Mouse (Mus musculus) liver, embryonic 12.5 days (tissue): ENCODE measurements around the gene BC067074. TPM values are rescaled to one million over a fixed set of nuclear protein-coding genes. Genes with fewer than 3 reads are reported as not detected.

Experiments used
- ATAC-seq: fragments of 200-750 bp; cut with Nextera tagmentation; 2 replicates; pipeline ENCODE4 v1.8.0; 2017; ENCODE audit warnings: moderate number of reproducible peaks, mild to moderate bottlenecking, moderate library complexity
- H3K27ac ChIP-seq: fragments of 300-500 bp; sonication (generic); 2 replicates; pipeline ENCODE4 v1.5.1; 2016; ENCODE audit warnings: mild to moderate bottlenecking
- H3K27me3 ChIP-seq: fragments of 300-500 bp; sonication (generic); replicated peaks from 2 replicates; pipeline ENCODE4 v1.6.1; 2016; ENCODE audit warnings: mild to moderate bottlenecking, moderate library complexity
- H3K36me3 ChIP-seq: fragments of 300-500 bp; sonication (generic); 2 replicates; pipeline ENCODE4 v1.6.1; 2016; ENCODE audit warnings: mild to moderate bottlenecking, moderate library complexity
- H3K4me1 ChIP-seq: fragments of 300-500 bp; sonication (generic); 2 replicates; pipeline ENCODE4 v1.6.1; 2016
- H3K4me2 ChIP-seq: fragments of 300-500 bp; sonication (generic); 2 replicates; pipeline ENCODE4 v1.6.1; 2016; ENCODE audit warnings: mild to moderate bottlenecking, moderate library complexity
- H3K4me3 ChIP-seq: fragments of 300-500 bp; sonication (generic); 2 replicates; pipeline ENCODE4 v1.5.1; 2016; ENCODE audit warnings: mild to moderate bottlenecking, moderate library complexity
- H3K9ac ChIP-seq: fragments of 300-500 bp; sonication (generic); 2 replicates; pipeline ENCODE4 v1.6.1; 2016; ENCODE audit warnings: mild to moderate bottlenecking, moderate library complexity
- H3K9me3 ChIP-seq: fragments of 300-500 bp; sonication (generic); replicated peaks from 2 replicates; pipeline ENCODE4 v1.6.1; 2016; ENCODE audit warnings: mild to moderate bottlenecking, moderate library complexity
- WGBS: fragments of 180-500 bp; shearing (Covaris S2); methylation state at CpG from one replicate; pipeline ENCODE4 v1.1.7; 2016; ENCODE audit not compliant: insufficient replicate concordance; 5-methylcytosine and 5-hydroxymethylcytosine counted together
- polyA plus RNA-seq: library from polyadenylated mRNA; unstranded; fragments of >200 nt; fragmentation: Nextera tagmentation; extraction: Ambion mirVana; gene quantifications from 2 replicates; pipeline ENCODE4 v1.2.1, GENCODE M21; 2016

Gene BC067074
- polyA plus RNA-seq, 1 experiment from 2014 or later, result 0.49 TPM

- Histone ChIP-seq H3K4me2 (no peak overlapping the region), H3K36me3 (no peaks in the 10 kb centered on the region), H3K4me1 (peaks cover 7% of the 10 kb centered on the region; the same call in 1 of the 2 replicates), H3K27ac (no peak overlapping the region), H3K9ac (no peak overlapping the region), H3K4me3 (no peak overlapping the region), H3K9me3 (no peaks in the 10 kb centered on the region), H3K27me3 (no peaks in the 10 kb centered on the region)
- no peak for ATAC-seq
- WGBS, result 81% methylated on average over 13 of the region's 13 CpGs
Measured at GRCm38 (mm10) chr13:113357438-113358144, 64.6 kb downstream of the BC067074 start.

GRCm38 (mm10) chr13:113359676-113360075 lies 66.7 kb downstream of the BC067074 start:
- H3K36me3 ChIP-seq, result no peaks in the 10 kb centered on the region
- no peaks in the 10 kb centered on the region for H3K9me3 ChIP-seq
- H3K4me1 ChIP-seq, result peaks cover 7% of the 10 kb centered on the region; the same call in 1 of the 2 replicates
- 53% methylated on average over 1 of the region's 1 CpGs for WGBS
- ATAC-seq, result no peak
- H3K4me2 ChIP-seq, result no peak overlapping the region
- no peak overlapping the region for H3K27ac ChIP-seq
- H3K27me3 ChIP-seq, result no peaks in the 10 kb centered on the region
- H3K9ac ChIP-seq, result no peak overlapping the region
- H3K4me3 ChIP-seq, result no peak overlapping the region

- WGBS, result 70% methylated on average over 10 of the region's 10 CpGs
- no peaks in the 10 kb centered on the region for H3K4me1 ChIP-seq
- H3K27ac ChIP-seq, result no peak overlapping the region
- H3K9ac ChIP-seq, result no peak overlapping the region
- H3K36me3 ChIP-seq, result no peaks in the 10 kb centered on the region
- H3K27me3 ChIP-seq, result no peaks in the 10 kb centered on the region
- no peak overlapping the region for H3K4me2 ChIP-seq
- H3K9me3 ChIP-seq, result no peaks in the 10 kb centered on the region
- ATAC-seq, result no peak
- H3K4me3 ChIP-seq, result no peak overlapping the region
Measured at GRCm38 (mm10) chr13:113365976-113366375, 73.0 kb downstream of the BC067074 start.

GRCm38 (mm10) chr13:113368931-113369579 lies 76.1 kb downstream of the BC067074 start:
- Histone ChIP-seq H3K4me3 (no peak overlapping the region), H3K4me1 (no peaks in the 10 kb centered on the region), H3K36me3 (no peaks in the 10 kb centered on the region), H3K27me3 (no peaks in the 10 kb centered on the region), H3K4me2 (no peak overlapping the region), H3K9me3 (no peaks in the 10 kb centered on the region), H3K27ac (no peak overlapping the region), H3K9ac (no peak overlapping the region)
- no peak for ATAC-seq
- WGBS, result 62% methylated on average over 13 of the region's 13 CpGs

- Histone ChIP-seq H3K9ac (no peak overlapping the region), H3K27me3 (no peaks in the 10 kb centered on the region), H3K27ac (no peak overlapping the region), H3K36me3 (no peaks in the 10 kb centered on the region), H3K9me3 (no peaks in the 10 kb centered on the region), H3K4me1 (no peaks in the 10 kb centered on the region), H3K4me3 (no peak overlapping the region), H3K4me2 (no peak overlapping the region)
- ATAC-seq, result no peak
- 82% methylated on average over 10 of the region's 10 CpGs for WGBS
Measured at GRCm38 (mm10) chr13:113369622-113370021, 76.7 kb downstream of the BC067074 start.

- Histone ChIP-seq H3K4me3 (no peak overlapping the region), H3K4me1 (no peaks in the 10 kb centered on the region), H3K27me3 (no peaks in the 10 kb centered on the region), H3K9me3 (no peaks in the 10 kb centered on the region), H3K36me3 (no peaks in the 10 kb centered on the region), H3K27ac (no peak overlapping the region), H3K4me2 (no peak overlapping the region), H3K9ac (no peak overlapping the region)
- no peak for ATAC-seq
- WGBS, result 66% methylated on average over 12 of the region's 12 CpGs
Measured at GRCm38 (mm10) chr13:113373291-113374083, 80.5 kb downstream of the BC067074 start.

- H3K27ac ChIP-seq, result no peak overlapping the region
- no peak overlapping the region for H3K4me3 ChIP-seq
- H3K9ac ChIP-seq, result no peak overlapping the region
- no peaks in the 10 kb centered on the region for H3K4me1 ChIP-seq
- no peak overlapping the region for H3K4me2 ChIP-seq
- no peaks in the 10 kb centered on the region for H3K9me3 ChIP-seq
- no peaks in the 10 kb centered on the region for H3K27me3 ChIP-seq
- no peaks in the 10 kb centered on the region for H3K36me3 ChIP-seq
- no peak for ATAC-seq
- WGBS, result 67% methylated on average over 2 of the region's 2 CpGs
Measured at GRCm38 (mm10) chr13:113374084-113374405, 81.1 kb downstream of the BC067074 start.

- no peaks in the 10 kb centered on the region for H3K36me3 ChIP-seq
- H3K27ac ChIP-seq, result no peak overlapping the region
- H3K4me1 ChIP-seq, result no peaks in the 10 kb centered on the region
- no peaks in the 10 kb centered on the region for H3K9me3 ChIP-seq
- no peak overlapping the region for H3K4me3 ChIP-seq
- no peak overlapping the region for H3K4me2 ChIP-seq
- 66% methylated on average over 7 of the region's 7 CpGs for WGBS
- H3K27me3 ChIP-seq, result no peaks in the 10 kb centered on the region
- no peak overlapping the region for H3K9ac ChIP-seq
- ATAC-seq, result no peak
Measured at GRCm38 (mm10) chr13:113377631-113378030, 84.7 kb downstream of the BC067074 start.

GRCm38 (mm10) chr13:113378980-113379410 lies 86.0 kb downstream of the BC067074 start:
- WGBS, result 71% methylated on average over 8 of the region's 8 CpGs
- Histone ChIP-seq H3K4me2 (no peak overlapping the region), H3K36me3 (no peaks in the 10 kb centered on the region), H3K4me1 (no peaks in the 10 kb centered on the region), H3K27ac (no peak overlapping the region), H3K9ac (no peak overlapping the region), H3K4me3 (no peak overlapping the region), H3K9me3 (no peaks in the 10 kb centered on the region), H3K27me3 (no peaks in the 10 kb centered on the region)
- no peak for ATAC-seq

GRCm38 (mm10) chr13:113379766-113380309 lies 86.9 kb downstream of the BC067074 start:
- no peaks in the 10 kb centered on the region for H3K36me3 ChIP-seq
- H3K9me3 ChIP-seq, result no peaks in the 10 kb centered on the region
- H3K4me3 ChIP-seq, result no peak overlapping the region
- no peaks in the 10 kb centered on the region for H3K4me1 ChIP-seq
- H3K27ac ChIP-seq, result no peak overlapping the region
- no peak overlapping the region for H3K9ac ChIP-seq
- ATAC-seq, result no peak
- 48% methylated on average over 6 of the region's 6 CpGs for WGBS
- no peaks in the 10 kb centered on the region for H3K27me3 ChIP-seq
- no peak overlapping the region for H3K4me2 ChIP-seq

- H3K36me3 ChIP-seq, result no peaks in the 10 kb centered on the region
- no peaks in the 10 kb centered on the region for H3K9me3 ChIP-seq
- H3K9ac ChIP-seq, result no peak overlapping the region
- no peaks in the 10 kb centered on the region for H3K4me1 ChIP-seq
- 63% methylated on average over 1 of the region's 1 CpGs for WGBS
- H3K4me2 ChIP-seq, result no peak overlapping the region
- H3K27me3 ChIP-seq, result no peaks in the 10 kb centered on the region
- no peak overlapping the region for H3K4me3 ChIP-seq
- ATAC-seq, result no peak
- H3K27ac ChIP-seq, result no peak overlapping the region
Measured at GRCm38 (mm10) chr13:113381710-113382109, 88.8 kb downstream of the BC067074 start.

GRCm38 (mm10) chr13:113382201-113382600 lies 89.2 kb downstream of the BC067074 start:
- no peaks in the 10 kb centered on the region for H3K27me3 ChIP-seq
- H3K9ac ChIP-seq, result no peak overlapping the region
- ATAC-seq, result no peak
- no peaks in the 10 kb centered on the region for H3K36me3 ChIP-seq
- H3K27ac ChIP-seq, result no peak overlapping the region
- WGBS, result 30% methylated on average over 2 of the region's 2 CpGs
- no peaks in the 10 kb centered on the region for H3K9me3 ChIP-seq
- H3K4me1 ChIP-seq, result no peaks in the 10 kb centered on the region
- H3K4me3 ChIP-seq, result no peak overlapping the region
- H3K4me2 ChIP-seq, result no peak overlapping the region
